Mouse (Mus musculus): Measurements from ENCODE around the gene Rs1.

DNA sequence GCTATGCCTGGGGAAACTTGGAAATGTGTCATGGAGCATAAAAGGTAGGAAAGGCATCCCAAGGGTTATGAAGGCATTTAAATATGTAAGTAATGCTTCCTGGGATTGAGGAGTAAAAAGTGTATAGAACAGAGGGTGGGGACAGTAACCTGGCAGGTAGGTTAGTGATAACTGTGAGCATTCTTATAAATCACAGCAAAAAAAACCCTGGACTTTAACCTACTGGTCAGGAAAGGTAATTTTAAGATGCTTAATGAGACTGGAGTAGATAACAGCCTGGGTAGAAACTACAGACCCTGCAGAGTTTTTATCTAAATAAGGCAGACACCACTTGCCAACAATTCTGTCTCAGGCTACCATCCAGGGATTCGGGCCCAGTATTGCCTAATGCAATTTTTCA, 19.2 kb upstream of the Rs1 start:
- TF ChIP-seq CTCF (IDR thresholded peaks at IDR 0.05; ENCODE audit: insufficient read depth, low read length) = no peak
- TF ChIP-seq POLR2A (IDR thresholded peaks at IDR 0.05; ENCODE audit: borderline replicate concordance, extremely low read depth, low read depth, low read length) = no peak

Data from lung, adult 2 months (tissue).